Mouse (Mus musculus): ENCODE results near the gene Rprml.

DNA sequence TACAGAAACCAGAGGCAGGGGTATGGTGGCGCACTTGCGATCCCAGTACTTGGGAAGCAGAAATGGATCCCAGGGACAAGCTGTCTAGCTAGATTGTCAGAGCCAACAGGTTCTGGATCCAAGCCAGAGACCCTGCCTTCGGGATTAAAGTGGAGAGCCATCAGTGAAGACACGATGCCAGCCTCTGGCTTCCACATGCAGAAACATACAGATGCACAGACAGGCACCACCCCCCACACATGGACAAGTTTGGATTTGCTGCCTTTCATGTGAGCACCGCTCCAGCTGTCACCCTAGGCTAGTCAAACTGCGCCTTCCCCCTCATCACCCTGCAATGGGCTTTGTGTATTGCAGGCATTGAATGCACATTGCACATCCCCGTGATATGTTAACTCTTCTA lies 8.8 kb downstream of the Rprml start:
- TF ChIP-seq USF1 (IDR thresholded peaks at IDR 0.05; ENCODE audit: low read depth) (no peak), CTCF (IDR thresholded peaks at IDR 0.05; ENCODE audit: control insufficient read depth, insufficient read depth, insufficient read length) (no peak), MAX (IDR thresholded peaks at IDR 0.05) (no peak), MYOG (IDR thresholded peaks at IDR 0.05; ENCODE audit: control insufficient read depth, extremely low read depth, insufficient read length) (no peak), MYOD1 (IDR thresholded peaks at IDR 0.05; ENCODE audit: control insufficient read depth, insufficient read length, low read depth) (no peak), CEBPB (IDR thresholded peaks at IDR 0.05; ENCODE audit: low read depth) (no peak), FOSL1 (IDR thresholded peaks at IDR 0.05; ENCODE audit: insufficient read depth, low read length, poor library complexity, severe bottlenecking) (no peak)

Data from C2C12 (cell line).